Mouse (Mus musculus): ENCODE data around the gene Zdhhc5. TPM values are rescaled to one million over a fixed set of nuclear protein-coding genes. Genes with fewer than 3 reads are reported as not detected.
"Not testable (repeated sequence)": the region's sequence is repeated elsewhere in the genome, so short reads cannot be mapped to it uniquely, and the experiment has no call there.

Gene Zdhhc5
- total and polyA plus RNA-seq, 2 experiments from 2014 or later = 14.6 to 38.2 TPM

GRCm38 (mm10) chr2:84734919-84735318 is 19.9 kb upstream of the Zdhhc5 start:
- peak overlapping the region; percentile 70 for H3K9ac ChIP-seq (replicated peaks; ENCODE audit: low read length)
- no peak for DNase-seq (ENCODE audit: low spot score)
- ATAC-seq = no peak
- 3% methylated on average over 2 of the region's 2 CpGs for WGBS
- H3K9me3 ChIP-seq (ENCODE audit: low read length) = no peaks in the 10 kb centered on the region
- peak overlapping the region; percentile 47 for H3K4me3 ChIP-seq (ENCODE audit: low read length)
- peak overlapping the region; percentile 75 for H3K4me2 ChIP-seq (ENCODE audit: low read depth, low read length)
- H3K36me3 ChIP-seq (ENCODE audit: insufficient read depth, low read length) = no peaks in the 10 kb centered on the region
- H3K4me1 ChIP-seq (ENCODE audit: insufficient read depth, low read length) = peaks cover 35% of the 10 kb centered on the region
- TF ChIP-seq CTCF (IDR thresholded peaks at IDR 0.05; ENCODE audit: low read depth) = no peak
- H3K27ac ChIP-seq = peak overlapping the region; percentile 77
- no peaks in the 10 kb centered on the region for H3K27me3 ChIP-seq (ENCODE audit: insufficient read depth, low read length)

GRCm38 (mm10) chr2:84734351-84734864 is 19.4 kb upstream of the Zdhhc5 start:
- peak overlapping the region; percentile 77 for H3K27ac ChIP-seq
- no peaks in the 10 kb centered on the region for H3K36me3 ChIP-seq (ENCODE audit: insufficient read depth, low read length)
- TF ChIP-seq CTCF (IDR thresholded peaks at IDR 0.05; ENCODE audit: low read depth) = no peak
- H3K9me3 ChIP-seq (ENCODE audit: low read length) = no peaks in the 10 kb centered on the region
- peak overlapping the region; percentile 70 for H3K9ac ChIP-seq (replicated peaks; ENCODE audit: low read length)
- DNase-seq (ENCODE audit: low spot score) (peak; percentile 70), ATAC-seq (peak; percentile 57)
- 0% methylated on average over 11 of the region's 11 CpGs for WGBS
- peak overlapping the region; percentile 75 for H3K4me2 ChIP-seq (ENCODE audit: low read depth, low read length)
- no peaks in the 10 kb centered on the region for H3K27me3 ChIP-seq (ENCODE audit: insufficient read depth, low read length)
- peak overlapping the region; percentile 47 for H3K4me3 ChIP-seq (ENCODE audit: low read length)
- H3K4me1 ChIP-seq (ENCODE audit: insufficient read depth, low read length) = peaks cover 35% of the 10 kb centered on the region

- H3K4me1 ChIP-seq (ENCODE audit: insufficient read depth, low read length) = peaks cover 32% of the 10 kb centered on the region
- no peaks in the 10 kb centered on the region for H3K27me3 ChIP-seq (ENCODE audit: insufficient read depth, low read length)
- no peaks in the 10 kb centered on the region for H3K36me3 ChIP-seq (ENCODE audit: insufficient read depth, low read length)
- no peak for TF ChIP-seq CTCF (IDR thresholded peaks at IDR 0.05; ENCODE audit: low read depth)
- DNase-seq (ENCODE audit: low spot score) = peak; percentile 82
- peak within 1 kb of the TSS; percentile 75 for H3K4me2 ChIP-seq (ENCODE audit: low read depth, low read length)
- H3K9me3 ChIP-seq (ENCODE audit: low read length) = no peaks in the 10 kb centered on the region
- H3K4me3 ChIP-seq (ENCODE audit: low read length) = peak within 1 kb of the TSS; percentile 47
- H3K9ac ChIP-seq (replicated peaks; ENCODE audit: low read length) = peak within 1 kb of the TSS; percentile 70
- WGBS = 2% methylated on average over 8 of the region's 8 CpGs
- peak within 1 kb of the TSS; percentile 77 for H3K27ac ChIP-seq
- peak; percentile 86 for ATAC-seq
Observed at GRCm38 (mm10) chr2:84733579-84734300, 18.8 kb upstream of the Zdhhc5 start, which contains the start of gene Ypel4. Gene Ypel4 (plus strand): TSS chr2:84734058.

GRCm38 (mm10) chr2:84732394-84732793 is 17.4 kb upstream of the Zdhhc5 start:
- TF ChIP-seq CTCF (IDR thresholded peaks at IDR 0.05; ENCODE audit: low read depth) = no peak
- no peak overlapping the region for H3K27ac ChIP-seq
- peaks cover 28% of the 10 kb centered on the region for H3K4me1 ChIP-seq (ENCODE audit: insufficient read depth, low read length)
- H3K9ac ChIP-seq (replicated peaks; ENCODE audit: low read length) = no peak overlapping the region
- no peak for ATAC-seq
- no peaks in the 10 kb centered on the region for H3K36me3 ChIP-seq (ENCODE audit: insufficient read depth, low read length)
- H3K27me3 ChIP-seq (ENCODE audit: insufficient read depth, low read length) = no peaks in the 10 kb centered on the region
- H3K9me3 ChIP-seq (ENCODE audit: low read length) = no peaks in the 10 kb centered on the region
- no peak overlapping the region for H3K4me2 ChIP-seq (ENCODE audit: low read depth, low read length)
- DNase-seq (ENCODE audit: low spot score) = no peak
- H3K4me3 ChIP-seq (ENCODE audit: low read length) = no peak overlapping the region
- WGBS = 80% methylated on average over 1 of the region's 1 CpGs

- no peak for TF ChIP-seq CTCF (IDR thresholded peaks at IDR 0.05; ENCODE audit: low read depth)
- no peaks in the 10 kb centered on the region for H3K36me3 ChIP-seq (ENCODE audit: insufficient read depth, low read length)
- no peaks in the 10 kb centered on the region for H3K27me3 ChIP-seq (ENCODE audit: insufficient read depth, low read length)
- WGBS = 89% methylated on average over 3 of the region's 3 CpGs
- DNase-seq (ENCODE audit: low spot score) = no peak
- no peak overlapping the region for H3K27ac ChIP-seq
- no peak for ATAC-seq
- H3K4me1 ChIP-seq (ENCODE audit: insufficient read depth, low read length) = peaks cover 16% of the 10 kb centered on the region
- no peak overlapping the region for H3K9ac ChIP-seq (replicated peaks; ENCODE audit: low read length)
- no peak overlapping the region for H3K4me3 ChIP-seq (ENCODE audit: low read length)
- H3K9me3 ChIP-seq (ENCODE audit: low read length) = no peaks in the 10 kb centered on the region
- H3K4me2 ChIP-seq (ENCODE audit: low read depth, low read length) = no peak overlapping the region
Observed at GRCm38 (mm10) chr2:84731206-84731605, 16.2 kb upstream of the Zdhhc5 start.

- not testable (repeated sequence) for H3K36me3 ChIP-seq (ENCODE audit: insufficient read depth, low read length); H3K4me2 ChIP-seq (ENCODE audit: low read depth, low read length); H3K9me3 ChIP-seq (ENCODE audit: low read length); H3K9ac ChIP-seq (replicated peaks; ENCODE audit: low read length); H3K27me3 ChIP-seq (ENCODE audit: insufficient read depth, low read length); ATAC-seq; H3K4me3 ChIP-seq (ENCODE audit: low read length); DNase-seq (ENCODE audit: low spot score); H3K4me1 ChIP-seq (ENCODE audit: insufficient read depth, low read length); H3K27ac ChIP-seq
- 81% methylated on average over 5 of the region's 5 CpGs for WGBS
Observed at GRCm38 (mm10) chr2:84728191-84728590, 13.2 kb upstream of the Zdhhc5 start.
